ENCODE assay signal across 16 mouse cellular contexts in genomic region chr5:36526921-36527320, GRCm38 (mm10). TPM values are rescaled to one million over a fixed set of nuclear protein-coding genes. Genes with fewer than 3 reads are reported as not detected.
"Had no signal": no experiment of that assay in that cellular context is flagged by ENCODE, and none has a peak within 500 bp of the region (broad histone marks: within the 10 kb centered on the region; RNA-seq: fewer than 3 reads in every experiment).

No protein-coding gene starts in this region.

- H3K9ac ChIP-seq: liver, postnatal 0 days; lung, embryonic 15.5 days; midbrain, embryonic 13.5 days; midbrain, embryonic 15.5 days; neural tube, embryonic 13.5 days; stomach, embryonic 15.5 days had no signal

- H3K27me3 ChIP-seq: lung, embryonic 15.5 days; megakaryocyte, embryonic 14.5 days; midbrain, embryonic 13.5 days; midbrain, embryonic 15.5 days; neural tube, embryonic 13.5 days; stomach, embryonic 15.5 days had no signal

- H3K4me2 ChIP-seq: lung, embryonic 15.5 days; midbrain, embryonic 11.5 days; midbrain, embryonic 13.5 days; midbrain, embryonic 15.5 days; neural tube, embryonic 13.5 days; stomach, embryonic 15.5 days had no signal

- H3K9me3 ChIP-seq: lung, embryonic 15.5 days; megakaryocyte, embryonic 14.5 days; midbrain, embryonic 13.5 days; midbrain, embryonic 15.5 days; neural tube, embryonic 13.5 days; stomach, embryonic 15.5 days had no signal

- DNase-seq: liver, postnatal 0 days; lung, adult 2 months; right cerebral cortex, postnatal 14 days; thymus, adult 2 months; thymus, postnatal 25 days had no signal

- ATAC-seq: liver, postnatal 0 days; lung, postnatal 0 days; midbrain, embryonic 13.5 days; midbrain, embryonic 15.5 days had no signal

- H3K4me3 ChIP-seq: lung, embryonic 15.5 days; midbrain, embryonic 13.5 days; midbrain, embryonic 15.5 days; neural tube, embryonic 13.5 days; stomach, embryonic 15.5 days had no signal

- H3K27ac ChIP-seq: lung, embryonic 15.5 days; macrophage; midbrain, embryonic 13.5 days; midbrain, embryonic 15.5 days; neural tube, embryonic 13.5 days; stomach, embryonic 15.5 days; stomach, postnatal 0 days had no signal

RNA-seq across cellular contexts. Expression of gene Ccdc96, which starts 42.5 kb away (rescaled TPM):
- total RNA-seq: monocyte, adult 5-6 weeks had no signal
